Mouse (Mus musculus): ENCODE results near the gene Sept6.

GRCm38 (mm10) chrX:36991694-36992093, at the start of gene Sept6:
- TF ChIP-seq CTCF (IDR thresholded peaks at IDR 0.05; ENCODE audit: low read depth) (no peak), EP300 (IDR thresholded peaks at IDR 0.05; ENCODE audit: low read depth) (no peak)
